Mouse (Mus musculus): ENCODE measurements around the gene Fbxw10. TPM values are rescaled to one million over a fixed set of nuclear protein-coding genes. Genes with fewer than 3 reads are reported as not detected.

Fbxw10 gene
- total and polyA plus RNA-seq, 2 experiments from 2014 or later, result 0.49 to 0.72 TPM

GRCm38 (mm10) chr11:62813970-62814624 lies 32.8 kb upstream of the Fbxw10 start:
- no peak overlapping the region for H3K9ac ChIP-seq (replicated peaks; ENCODE audit: low read length, poor library complexity, severe bottlenecking)
- H3K9me3 ChIP-seq (ENCODE audit: low read length), result no peaks in the 10 kb centered on the region
- no peak overlapping the region for H3K27ac ChIP-seq (ENCODE audit: low read depth, low read length)
- DNase-seq (ENCODE audit: low spot score) (no peak), ATAC-seq (ENCODE audit: low FRiP score) (no peak)
- no peaks in the 10 kb centered on the region for H3K27me3 ChIP-seq (ENCODE audit: insufficient read depth, low read length)
- no peak overlapping the region for H3K4me3 ChIP-seq (ENCODE audit: low read depth, low read length)
- no peaks in the 10 kb centered on the region for H3K4me1 ChIP-seq (ENCODE audit: insufficient read depth, low read length)
- 78% methylated on average over 6 of the region's 6 CpGs for WGBS
- H3K4me2 ChIP-seq (ENCODE audit: low read depth, low read length, poor library complexity, severe bottlenecking), result no peak overlapping the region
- no peak for TF ChIP-seq CTCF (IDR thresholded peaks at IDR 0.05)
- H3K36me3 ChIP-seq (ENCODE audit: insufficient read depth, low read length), result no peaks in the 10 kb centered on the region

- Histone ChIP-seq H3K4me3 (ENCODE audit: low read depth, low read length) (no peak overlapping the region), H3K27me3 (ENCODE audit: insufficient read depth, low read length) (no peaks in the 10 kb centered on the region), H3K9me3 (ENCODE audit: low read length) (no peaks in the 10 kb centered on the region), H3K4me1 (ENCODE audit: insufficient read depth, low read length) (no peaks in the 10 kb centered on the region), H3K27ac (ENCODE audit: low read depth, low read length) (no peak overlapping the region), H3K36me3 (ENCODE audit: insufficient read depth, low read length) (no peaks in the 10 kb centered on the region), H3K9ac (replicated peaks; ENCODE audit: low read length, poor library complexity, severe bottlenecking) (no peak overlapping the region), H3K4me2 (ENCODE audit: low read depth, low read length, poor library complexity, severe bottlenecking) (no peak overlapping the region)
- TF ChIP-seq CTCF (IDR thresholded peaks at IDR 0.05), result no peak
- 60% methylated on average over 4 of the region's 4 CpGs for WGBS
- no peak for DNase-seq (ENCODE audit: low spot score)
- no peak for ATAC-seq (ENCODE audit: low FRiP score)
These were observed 32.2 kb upstream of the Fbxw10 start for GRCm38 (mm10) chr11:62814625-62815024.

- no peak for TF ChIP-seq CTCF (IDR thresholded peaks at IDR 0.05)
These were observed 31.4 kb upstream of the Fbxw10 start for GRCm38 (mm10) chr11:62815438-62815837.

GRCm38 (mm10) chr11:62816591-62816990 lies 30.3 kb upstream of the Fbxw10 start:
- H3K9ac ChIP-seq (replicated peaks; ENCODE audit: low read length, poor library complexity, severe bottlenecking), result no peak overlapping the region
- H3K4me3 ChIP-seq (ENCODE audit: low read depth, low read length), result no peak overlapping the region
- DNase-seq (ENCODE audit: low spot score), result no peak
- TF ChIP-seq CTCF (IDR thresholded peaks at IDR 0.05), result no peak
- no peak overlapping the region for H3K4me2 ChIP-seq (ENCODE audit: low read depth, low read length, poor library complexity, severe bottlenecking)
- H3K27ac ChIP-seq (ENCODE audit: low read depth, low read length), result no peak overlapping the region
- WGBS, result 69% methylated on average over 6 of the region's 6 CpGs
- no peak for ATAC-seq (ENCODE audit: low FRiP score)
- no peaks in the 10 kb centered on the region for H3K27me3 ChIP-seq (ENCODE audit: insufficient read depth, low read length)
- no peaks in the 10 kb centered on the region for H3K9me3 ChIP-seq (ENCODE audit: low read length)
- peaks cover 3% of the 10 kb centered on the region; the same call in 1 of the 2 replicates for H3K4me1 ChIP-seq (ENCODE audit: insufficient read depth, low read length)
- H3K36me3 ChIP-seq (ENCODE audit: insufficient read depth, low read length), result no peaks in the 10 kb centered on the region

More at GRCm38 (mm10) chr11:62815438-62815837, 31.4 kb upstream of the Fbxw10 start:
- Histone ChIP-seq H3K4me2 (ENCODE audit: low read depth, low read length, poor library complexity, severe bottlenecking) (no peak overlapping the region), H3K36me3 (ENCODE audit: insufficient read depth, low read length) (no peaks in the 10 kb centered on the region), H3K27me3 (ENCODE audit: insufficient read depth, low read length) (no peaks in the 10 kb centered on the region), H3K4me1 (ENCODE audit: insufficient read depth, low read length) (no peaks in the 10 kb centered on the region), H3K27ac (ENCODE audit: low read depth, low read length) (no peak overlapping the region), H3K9ac (replicated peaks; ENCODE audit: low read length, poor library complexity, severe bottlenecking) (no peak overlapping the region), H3K9me3 (ENCODE audit: low read length) (no peaks in the 10 kb centered on the region), H3K4me3 (ENCODE audit: low read depth, low read length) (no peak overlapping the region)
- 91% methylated on average over 1 of the region's 1 CpGs for WGBS
- no peak for ATAC-seq (ENCODE audit: low FRiP score)
- no peak for DNase-seq (ENCODE audit: low spot score)

- WGBS, result 95% methylated on average over 8 of the region's 8 CpGs
These were observed 27.7 kb upstream of the Fbxw10 start for GRCm38 (mm10) chr11:62819059-62819686.

GRCm38 (mm10) chr11:62820059-62820541 lies 26.8 kb upstream of the Fbxw10 start, which contains the start of gene Trim16:
TSS of gene Trim16 (plus strand) at chr11:62820231.
- DNase-seq (ENCODE audit: low spot score) (peak; percentile 82), ATAC-seq (ENCODE audit: low FRiP score) (peak; percentile 41; the same call in 1 of the 2 replicates)
- peaks cover 3% of the 10 kb centered on the region; the same call in 1 of the 2 replicates for H3K4me1 ChIP-seq (ENCODE audit: insufficient read depth, low read length)
- H3K4me2 ChIP-seq (ENCODE audit: low read depth, low read length, poor library complexity, severe bottlenecking), result peak within 1 kb of the TSS; percentile 78
- H3K36me3 ChIP-seq (ENCODE audit: insufficient read depth, low read length), result no peaks in the 10 kb centered on the region
- 9% methylated on average over 15 of the region's 15 CpGs for WGBS
- H3K4me3 ChIP-seq (ENCODE audit: low read depth, low read length), result peak within 1 kb of the TSS; percentile 44
- no peaks in the 10 kb centered on the region for H3K27me3 ChIP-seq (ENCODE audit: insufficient read depth, low read length)
- H3K9me3 ChIP-seq (ENCODE audit: low read length), result no peaks in the 10 kb centered on the region
- peak within 1 kb of the TSS; percentile 42 for H3K9ac ChIP-seq (replicated peaks; ENCODE audit: low read length, poor library complexity, severe bottlenecking)
- no peak within 1 kb of the TSS for H3K27ac ChIP-seq (ENCODE audit: low read depth, low read length)
- TF ChIP-seq CTCF (IDR thresholded peaks at IDR 0.05), result no peak

More at GRCm38 (mm10) chr11:62819059-62819686, 27.7 kb upstream of the Fbxw10 start:
- DNase-seq (ENCODE audit: low spot score), result no peak
- Histone ChIP-seq H3K27me3 (ENCODE audit: insufficient read depth, low read length) (no peaks in the 10 kb centered on the region), H3K36me3 (ENCODE audit: insufficient read depth, low read length) (no peaks in the 10 kb centered on the region), H3K4me3 (ENCODE audit: low read depth, low read length) (no peak overlapping the region), H3K4me2 (ENCODE audit: low read depth, low read length, poor library complexity, severe bottlenecking) (no peak overlapping the region), H3K4me1 (ENCODE audit: insufficient read depth, low read length) (peaks cover 3% of the 10 kb centered on the region; the same call in 1 of the 2 replicates), H3K27ac (ENCODE audit: low read depth, low read length) (no peak overlapping the region), H3K9ac (replicated peaks; ENCODE audit: low read length, poor library complexity, severe bottlenecking) (no peak overlapping the region), H3K9me3 (ENCODE audit: low read length) (no peaks in the 10 kb centered on the region)
- no peak for TF ChIP-seq CTCF (IDR thresholded peaks at IDR 0.05)
- ATAC-seq (ENCODE audit: low FRiP score), result no peak
